ENCODE assay signal across 8 mouse cellular contexts in the genomic region with DNA sequence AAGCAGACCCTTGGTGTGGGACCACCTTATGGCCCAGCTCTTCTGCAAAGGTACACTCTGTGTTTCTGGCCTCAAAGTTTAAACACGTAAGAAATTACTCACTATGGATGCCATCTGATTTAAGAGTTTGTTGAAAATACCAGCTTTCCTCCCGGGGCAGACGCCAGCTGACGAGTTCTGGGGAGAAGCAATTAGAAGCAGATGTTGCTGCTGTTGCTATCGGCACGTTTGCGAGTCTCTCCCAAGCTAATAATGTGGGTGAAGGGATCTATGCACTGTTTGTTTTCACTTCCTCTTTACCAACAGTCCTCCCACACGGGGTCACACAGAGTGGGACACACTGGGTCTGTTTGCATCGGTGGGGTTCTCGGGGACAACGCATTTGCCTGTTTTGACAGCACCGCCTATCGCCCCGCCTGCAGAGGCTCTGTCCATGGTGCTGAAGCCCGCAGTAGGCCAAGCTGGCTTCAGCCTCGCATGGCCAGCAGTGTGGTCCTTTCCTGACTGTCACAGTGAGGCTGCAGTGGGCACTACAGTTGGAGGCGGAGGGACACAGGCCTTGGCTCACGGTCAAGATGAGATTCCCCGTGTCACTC.
DNase-seq lines count a peak whose midpoint lies in the region; ATAC-seq and TF ChIP-seq lines count a peak whose summit lies in the region.

No protein-coding gene starts in this region.

- H3K9ac ChIP-seq in embryonic facial prominence, embryonic 11.5 days (replicated peaks; ENCODE audit: low read length): no peak overlapping the region
- H3K9ac ChIP-seq in liver, embryonic 14.5 days (replicated peaks): no peak overlapping the region
- no peak overlapping the region for H3K9ac ChIP-seq in neural tube, embryonic 13.5 days

- peak overlapping the region; percentile 19; the same call in 1 of the 2 replicates for H3K4me2 ChIP-seq in embryonic facial prominence, embryonic 11.5 days (ENCODE audit: low read depth, low read length)
- no peak overlapping the region for H3K4me2 ChIP-seq in liver, embryonic 14.5 days (ENCODE audit: low read depth)
- peak overlapping the region; percentile 29 for H3K4me2 ChIP-seq in neural tube, embryonic 13.5 days

- TF ChIP-seq CTCF in kidney, adult 2 months (conservative IDR thresholded peaks at IDR 0.05; ENCODE audit: insufficient read depth, insufficient read length, low read depth, low read length): no peak
- no peak for TF ChIP-seq CTCF in liver, embryonic 14.5 days (IDR thresholded peaks at IDR 0.05; ENCODE audit: low read depth)

- no peak for TF ChIP-seq POLR2A in kidney, adult 2 months (IDR thresholded peaks at IDR 0.05; ENCODE audit: low read depth, low read length)

- 6% methylated on average over 19 of the region's 19 CpGs for WGBS in embryonic facial prominence, embryonic 11.5 days
- 5% methylated on average over 19 of the region's 19 CpGs for WGBS in heart, embryonic 10.5 days
- WGBS in kidney, adult 2 months: 5% methylated on average over 19 of the region's 19 CpGs
- WGBS in liver, embryonic 14.5 days (ENCODE audit: insufficient replicate concordance): 8% methylated on average over 19 of the region's 19 CpGs
- WGBS in neural tube, embryonic 13.5 days: 8% methylated on average over 19 of the region's 19 CpGs

- no peak for TF ChIP-seq EP300 in liver, embryonic 14.5 days (IDR thresholded peaks at IDR 0.05; ENCODE audit: low read depth)

- no peaks in the 10 kb centered on the region for H3K36me3 ChIP-seq in embryonic facial prominence, embryonic 11.5 days (replicated peaks; ENCODE audit: control insufficient read depth, insufficient read depth, low read depth, low read length)
- no peaks in the 10 kb centered on the region for H3K36me3 ChIP-seq in heart, embryonic 10.5 days
- H3K36me3 ChIP-seq in kidney, adult 2 months (ENCODE audit: control insufficient read depth, insufficient read depth, low read length): no peaks in the 10 kb centered on the region
- no peaks in the 10 kb centered on the region for H3K36me3 ChIP-seq in liver, embryonic 14.5 days (replicated peaks; ENCODE audit: control insufficient read depth, insufficient read depth, low read depth)
- H3K36me3 ChIP-seq in neural tube, embryonic 13.5 days: no peaks in the 10 kb centered on the region

- no peaks in the 10 kb centered on the region for H3K27me3 ChIP-seq in embryonic facial prominence, embryonic 11.5 days (ENCODE audit: control insufficient read depth, insufficient read depth, low read length)
- H3K27me3 ChIP-seq in heart, embryonic 10.5 days (ENCODE audit: insufficient read depth, poor library complexity, severe bottlenecking): peaks cover 4% of the 10 kb centered on the region; the same call in 1 of the 2 replicates
- H3K27me3 ChIP-seq in kidney, adult 2 months (replicated peaks; ENCODE audit: control insufficient read depth, insufficient read depth, low read length): no peaks in the 10 kb centered on the region
- H3K27me3 ChIP-seq in liver, embryonic 14.5 days (ENCODE audit: control insufficient read depth, insufficient read depth, low read length): no peaks in the 10 kb centered on the region; the same call in 1 of the 2 replicates
- H3K27me3 ChIP-seq in neural tube, embryonic 13.5 days: no peaks in the 10 kb centered on the region

- H3K9me3 ChIP-seq in embryonic facial prominence, embryonic 11.5 days (replicated peaks; ENCODE audit: control insufficient read depth, low read length): no peaks in the 10 kb centered on the region
- no peaks in the 10 kb centered on the region for H3K9me3 ChIP-seq in heart, embryonic 10.5 days
- H3K9me3 ChIP-seq in liver, embryonic 14.5 days (ENCODE audit: control insufficient read depth, low read length): no peaks in the 10 kb centered on the region
- no peaks in the 10 kb centered on the region for H3K9me3 ChIP-seq in neural tube, embryonic 13.5 days

- H3K4me1 ChIP-seq in embryonic facial prominence, embryonic 11.5 days (ENCODE audit: control insufficient read depth, insufficient read depth, low read length): no peaks in the 10 kb centered on the region
- H3K4me1 ChIP-seq in heart, embryonic 10.5 days: no peaks in the 10 kb centered on the region
- no peaks in the 10 kb centered on the region for H3K4me1 ChIP-seq in kidney, adult 2 months (ENCODE audit: control insufficient read depth, insufficient read depth, low read length)
- H3K4me1 ChIP-seq in liver, embryonic 14.5 days (replicated peaks; ENCODE audit: control insufficient read depth in 2 of 2, insufficient read depth in 2 of 2, low read length in 1 of 2): no peaks in the 10 kb centered on the region
- peaks cover 28% of the 10 kb centered on the region for H3K4me1 ChIP-seq in neural tube, embryonic 13.5 days (replicated peaks)

- no peak overlapping the region for H3K27ac ChIP-seq in embryonic facial prominence, embryonic 11.5 days (replicated peaks; ENCODE audit: low read depth, low read length)
- H3K27ac ChIP-seq in heart, embryonic 10.5 days: no peak overlapping the region
- no peak overlapping the region for H3K27ac ChIP-seq in kidney, adult 2 months (ENCODE audit: insufficient read depth, low read depth, low read length)
- H3K27ac ChIP-seq in liver, embryonic 14.5 days: no peak overlapping the region
- peak overlapping the region; percentile 63 for H3K27ac ChIP-seq in neural tube, embryonic 13.5 days (replicated peaks)

- DNase-seq in layer of hippocampus, adult 11-12 months (ENCODE audit: low spot score): peak; percentile 40
- no peak for DNase-seq in layer of hippocampus, adult 9-10 months (ENCODE audit: low spot score)
- DNase-seq in embryonic facial prominence, embryonic 11.5 days (ENCODE audit: low spot score): peak; percentile 87
- peak; percentile 92 for DNase-seq in heart, embryonic 10.5 days (ENCODE audit: low spot score)
- DNase-seq in kidney, adult 2 months: peak; percentile 68
- peak; percentile 23 to 37 (median 35) for DNase-seq in liver, embryonic 14.5 days (ENCODE audit: low read depth in 3 of 3, low spot score in 3 of 3)
- DNase-seq in thymus, adult 18-20 months: peak; percentile 23 to 25

- no peak overlapping the region for H3K4me3 ChIP-seq in embryonic facial prominence, embryonic 11.5 days (ENCODE audit: low read depth, low read length)
- H3K4me3 ChIP-seq in heart, embryonic 10.5 days: 0 out of 2 replicates have a peak overlapping the region, but pooled peaks have one; percentile 6
- H3K4me3 ChIP-seq in kidney, adult 2 months (ENCODE audit: insufficient read depth, low read depth, low read length): no peak overlapping the region
- no peak overlapping the region for H3K4me3 ChIP-seq in liver, embryonic 14.5 days (ENCODE audit: insufficient read depth in 1 of 2, low read depth in 2 of 2, low read length in 2 of 2)
- H3K4me3 ChIP-seq in neural tube, embryonic 13.5 days: no peak overlapping the region

- ATAC-seq in embryonic facial prominence, embryonic 11.5 days (replicated peaks; ENCODE audit: insufficient number of reproducible peaks, low FRiP score, low TSS enrichment, low read depth): no peak
- no peak for ATAC-seq in liver, embryonic 14.5 days (ENCODE audit: insufficient read depth)
- no peak for ATAC-seq in neural tube, embryonic 13.5 days (ENCODE audit: low read depth)
